Mouse (Mus musculus) brain, embryonic 14.5 days (tissue): ENCODE measurements around the gene Ell2.

ENCODE experiments used
- CTCF ChIP-seq: fragments of 200-500 bp; IDR thresholded peaks from 2 replicates; pipeline ENCODE4 v1.5.1; 2012; ENCODE audit warnings: inconsistent platforms, mild to moderate bottlenecking, moderate library complexity, borderline replicate concordance; ENCODE audit not compliant: insufficient read depth, insufficient read length; ENCODE audit errors: extremely low read depth
- POLR2A ChIP-seq: fragments of 200-500 bp; IDR thresholded peaks from 2 replicates; pipeline ENCODE4 v1.6.1; 2012; ENCODE audit warnings: mild to moderate bottlenecking, inconsistent platforms, borderline replicate concordance; ENCODE audit not compliant: poor library complexity, insufficient read depth, insufficient read length, severe bottlenecking; ENCODE audit errors: extremely low read depth

DNA sequence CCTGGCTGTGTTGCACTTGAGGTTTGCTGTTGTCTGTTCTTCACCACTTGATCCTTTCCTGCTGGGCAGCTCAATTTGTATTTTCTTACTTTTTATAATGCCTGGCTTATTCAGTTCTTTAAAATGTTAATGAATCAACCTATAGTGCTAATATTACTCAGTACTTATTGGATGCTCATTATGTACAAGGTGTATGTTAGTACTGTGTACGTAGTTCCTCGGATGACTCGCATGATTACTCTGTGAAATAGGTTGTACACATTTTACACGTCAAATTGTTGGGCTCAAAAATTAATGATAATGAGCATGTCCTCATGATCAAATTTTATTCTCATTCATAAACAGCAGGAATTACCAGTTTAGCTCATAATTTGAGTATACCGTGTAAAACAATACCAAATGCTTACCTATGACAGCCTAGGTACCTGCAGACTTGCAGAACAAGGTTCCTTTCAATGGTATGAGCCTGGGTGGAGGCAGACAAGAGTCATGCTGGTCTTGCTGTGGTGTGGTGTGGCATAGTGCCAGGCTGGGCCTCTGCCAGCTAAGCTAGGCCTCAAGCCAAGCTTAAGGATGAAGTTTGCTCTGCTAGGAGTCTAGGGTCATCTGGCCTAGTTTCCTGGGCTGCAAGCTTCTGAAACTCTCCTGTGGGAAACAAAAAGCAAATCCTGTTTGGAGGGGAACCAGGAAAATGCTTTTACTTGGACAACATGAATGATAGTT lies 45.8 kb downstream of the Ell2 start:
- TF ChIP-seq POLR2A (no peak), CTCF (no peak)
